Mouse (Mus musculus): ENCODE data around the gene Cabcoco1.

DNA sequence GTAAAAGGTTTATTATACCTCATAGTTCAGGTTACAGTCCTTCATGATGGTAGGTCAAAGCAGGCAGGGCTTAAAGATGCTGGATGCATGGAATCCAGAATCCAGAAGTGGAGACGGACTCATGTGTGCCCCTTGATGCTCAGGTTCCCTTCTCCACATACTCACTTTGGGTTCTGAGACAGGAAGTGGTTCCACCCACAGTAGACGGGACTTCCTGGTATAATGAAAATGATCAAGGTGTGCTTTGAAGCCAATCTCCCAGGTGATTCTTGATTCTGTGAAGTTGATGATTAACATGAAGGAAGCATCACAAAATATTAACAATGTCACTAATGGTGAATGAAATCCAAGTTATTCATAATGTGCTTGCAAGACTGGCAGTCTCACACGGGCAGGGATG lies 12.0 kb upstream of the Cabcoco1 start:
- TF ChIP-seq POLR2A (IDR thresholded peaks at IDR 0.05; ENCODE audit: borderline replicate concordance, extremely low read depth, insufficient read depth, insufficient read length, poor library complexity, severe bottlenecking) (no peak), CTCF (IDR thresholded peaks at IDR 0.05; ENCODE audit: borderline replicate concordance, extremely low read depth, insufficient read depth, insufficient read length) (no peak)

All from brain, embryonic 14.5 days (tissue).